Mouse (Mus musculus) spleen, postnatal 36 days (tissue): Measurements from ENCODE around the gene Lif.

Experiments used
- DNase-seq, 2 experiments: peaks; one replicate each; pipeline ENCODE4 v3.0.0; 2022; ENCODE audit warnings: low spot score in 2 of 2, mixed read lengths in 1 of 2

Lif gene

GRCm38 (mm10) chr11:4297753-4298152 lies 40.4 kb downstream of the Lif start:
- DNase-seq: no peak

GRCm38 (mm10) chr11:4298615-4299014 lies 41.3 kb downstream of the Lif start:
- no peak for DNase-seq

GRCm38 (mm10) chr11:4299191-4299590 lies 41.8 kb downstream of the Lif start:
- DNase-seq: no peak

- DNase-seq: no peak
Observed at GRCm38 (mm10) chr11:4299735-4300474, 42.5 kb downstream of the Lif start.

GRCm38 (mm10) chr11:4300683-4301082 lies 43.3 kb downstream of the Lif start:
- no peak for DNase-seq

GRCm38 (mm10) chr11:4302363-4302913 lies 45.1 kb downstream of the Lif start:
- no peak for DNase-seq

GRCm38 (mm10) chr11:4303033-4303432 lies 45.7 kb downstream of the Lif start:
- DNase-seq: no peak

- DNase-seq: no peak
Observed at GRCm38 (mm10) chr11:4304203-4304602, 46.8 kb downstream of the Lif start.

- no peak for DNase-seq
Observed at GRCm38 (mm10) chr11:4305090-4305489, 47.7 kb downstream of the Lif start.

- DNase-seq: no peak
Observed at GRCm38 (mm10) chr11:4306086-4306485, 48.7 kb downstream of the Lif start.

GRCm38 (mm10) chr11:4308060-4308513 lies 50.7 kb downstream of the Lif start:
- no peak for DNase-seq

GRCm38 (mm10) chr11:4308514-4309450 lies 51.4 kb downstream of the Lif start:
- DNase-seq: no peak

- DNase-seq: no peak
Observed at GRCm38 (mm10) chr11:4309613-4310012, 52.3 kb downstream of the Lif start.

GRCm38 (mm10) chr11:4310324-4310723 lies 53.0 kb downstream of the Lif start:
- DNase-seq: no peak

GRCm38 (mm10) chr11:4312180-4312579 lies 54.8 kb downstream of the Lif start:
- no peak for DNase-seq

GRCm38 (mm10) chr11:4317287-4317686 lies 59.9 kb downstream of the Lif start:
- no peak for DNase-seq

GRCm38 (mm10) chr11:4318011-4318410 lies 60.7 kb downstream of the Lif start:
- DNase-seq: no peak

GRCm38 (mm10) chr11:4319212-4319955 lies 62.0 kb downstream of the Lif start:
- no peak for DNase-seq

- no peak for DNase-seq
Observed at GRCm38 (mm10) chr11:4320876-4321275, 63.5 kb downstream of the Lif start.
